Mouse (Mus musculus) lung, postnatal 4 days (tissue): ENCODE measurements at regions not wholly inside any gene's neighbourhood (a gene's known extent, or its start where the extent isn't known, plus 50 kb on each side); places are given as distances from the start of the nearest gene placed in this dataset.

Source experiments
- DNase-seq, 2 experiments: peaks; one replicate each; pipeline ENCODE4 v3.0.0; 2021

- DNase-seq: peak; percentile 47 to 65
Measured at GRCm38 (mm10) chr9:98690839-98691516, 89.5 kb upstream of the Mrps22 start.

DNA sequence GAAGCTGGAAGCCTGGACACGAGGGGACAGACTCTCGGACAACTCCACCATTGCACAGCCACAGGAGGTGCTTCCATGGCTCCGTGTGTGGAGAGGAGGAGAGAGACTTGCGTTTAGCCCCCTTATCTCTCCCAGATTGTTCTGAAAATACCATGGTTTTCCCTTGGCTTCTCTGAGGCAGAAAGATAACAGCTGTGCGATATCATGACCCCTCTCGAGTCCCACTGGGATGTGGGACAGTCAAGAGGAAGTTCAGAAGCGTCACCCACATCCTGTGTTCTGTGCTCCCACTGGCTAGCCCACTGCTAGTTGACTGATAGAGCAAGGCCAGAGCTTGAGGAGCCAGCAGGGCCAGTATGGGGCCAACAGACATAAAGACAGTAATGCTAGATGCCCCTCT lies 84.1 kb upstream of the Mrps22 start:
- DNase-seq: no peak

GRCm38 (mm10) chr9:98684336-98684735 lies 82.9 kb upstream of the Mrps22 start:
- peak in 1 of 2 experiments; percentile 13 for DNase-seq

DNA sequence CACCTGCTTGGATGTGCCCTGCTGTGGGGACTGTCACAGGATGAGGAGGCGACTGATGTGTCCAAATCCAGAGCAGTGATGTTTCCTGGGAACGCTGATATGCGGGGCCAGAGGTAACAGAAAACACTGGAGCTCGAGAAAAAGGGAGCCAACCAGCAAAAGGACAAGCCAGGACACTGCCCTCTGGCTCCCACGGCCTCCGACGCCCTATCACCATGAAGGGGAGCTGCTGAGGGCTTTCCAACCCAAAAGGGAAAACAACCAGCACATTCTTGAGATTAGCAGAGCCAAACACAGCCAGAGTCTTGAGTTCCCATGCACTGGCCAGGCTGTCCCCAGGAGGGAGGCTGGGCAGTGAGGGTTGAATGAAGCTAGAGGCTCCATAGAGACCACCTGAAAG lies 74.2 kb upstream of the Mrps22 start:
- DNase-seq: peak in 1 of 2 experiments; percentile 13

DNA sequence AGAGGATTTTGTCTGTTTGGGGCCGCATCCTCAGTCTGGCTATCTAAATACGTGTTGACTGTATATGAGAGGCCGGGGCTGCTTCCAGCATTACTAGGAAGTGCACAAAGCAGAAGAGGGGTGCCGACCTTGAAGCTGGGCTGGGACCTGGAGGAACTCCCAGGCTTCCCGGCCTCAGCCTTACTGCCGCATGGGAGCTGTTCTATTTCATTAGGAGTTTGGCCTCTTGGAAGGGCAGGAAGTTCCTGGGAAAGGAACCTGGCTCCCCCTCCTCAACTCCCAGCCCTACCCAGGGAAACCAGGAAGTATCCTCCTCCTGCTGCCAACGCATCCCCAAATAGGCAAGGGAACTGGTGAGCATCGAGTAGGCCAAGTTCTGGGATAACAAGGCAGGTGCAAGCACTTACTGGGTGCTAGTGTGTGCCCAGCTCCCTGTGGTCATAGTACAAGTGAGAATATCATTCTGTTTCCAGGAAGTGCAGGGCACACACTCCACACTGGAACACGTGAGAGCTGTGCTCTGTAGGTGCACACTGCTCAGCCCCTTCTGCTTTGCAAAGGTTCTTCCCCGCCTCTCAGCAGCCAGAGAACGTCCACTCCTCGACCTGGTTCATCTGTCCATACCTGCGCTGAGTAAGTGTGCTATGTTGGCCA lies 72.1 kb upstream of the Mrps22 start:
- peak in 1 of 2 experiments; percentile 15 for DNase-seq

- peak in 1 of 2 experiments; percentile 14 for DNase-seq
Measured at GRCm38 (mm10) chr9:98672361-98672760, 70.9 kb upstream of the Mrps22 start.

DNA sequence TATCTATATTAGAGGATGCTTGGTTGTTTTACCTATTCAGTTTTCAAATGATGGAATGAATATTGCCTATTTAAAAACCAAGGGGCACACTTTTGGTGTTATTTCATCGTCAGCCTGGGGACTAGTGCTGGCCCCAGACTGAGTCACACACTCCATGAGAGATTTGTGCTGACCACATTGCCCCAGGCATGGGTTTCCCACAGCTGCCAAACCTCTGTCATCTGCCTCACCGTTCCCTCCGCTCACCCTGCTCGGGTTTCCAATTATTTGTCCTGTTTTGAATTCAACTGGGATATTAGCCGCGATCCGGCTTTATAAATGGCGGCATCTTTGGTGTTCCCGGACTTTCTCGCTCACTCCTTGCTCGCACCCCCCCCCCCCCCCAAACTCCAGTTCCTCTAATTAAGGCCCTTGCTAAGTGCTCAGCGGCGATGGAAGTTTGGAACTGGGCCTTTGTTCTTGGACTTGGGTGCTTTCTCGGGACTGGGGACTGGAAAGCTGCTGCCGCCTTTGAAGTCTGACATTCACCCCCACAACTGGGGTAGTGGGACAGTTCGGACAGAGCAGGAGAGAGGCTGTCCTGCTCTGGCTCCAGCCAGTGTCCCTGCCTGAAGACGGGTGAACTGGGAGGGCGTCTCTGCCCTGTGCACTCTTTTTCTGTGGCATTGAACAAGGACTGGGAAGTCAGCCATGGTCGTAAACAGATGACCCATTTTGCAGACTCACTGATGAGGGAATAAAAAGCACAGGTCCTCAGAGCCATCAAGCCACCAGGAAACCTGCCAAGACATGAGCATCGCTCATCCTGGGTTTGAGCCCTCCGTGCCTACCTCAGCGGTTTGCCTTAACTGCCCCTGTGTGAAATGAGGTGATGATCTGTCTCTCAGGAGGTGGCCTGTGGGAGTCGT lies 67.2 kb upstream of the Mrps22 start:
- peak in 1 of 2 experiments; percentile 16 for DNase-seq

DNA sequence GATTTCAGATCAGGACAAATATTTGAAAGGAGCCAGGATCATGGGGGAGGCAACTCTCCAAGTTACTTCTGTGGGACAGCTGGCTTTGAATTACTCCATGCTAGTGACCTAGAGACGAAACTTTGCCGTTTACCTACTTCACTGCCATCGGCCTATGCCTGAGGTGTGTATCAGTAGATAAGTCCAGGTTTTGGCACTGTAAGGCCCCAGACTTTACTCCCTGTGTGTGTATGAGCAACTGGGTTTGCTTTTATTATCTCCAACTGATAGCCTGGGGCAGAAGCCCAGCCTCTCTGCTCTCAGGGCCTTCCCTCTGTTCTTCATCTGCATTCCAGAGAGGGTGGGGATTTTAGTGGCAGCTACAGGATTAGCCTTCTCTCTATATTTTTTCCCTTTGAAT lies 65.6 kb upstream of the Mrps22 start:
- no peak for DNase-seq

- DNase-seq: no peak
Measured at GRCm38 (mm10) chr9:98663011-98663410, 61.6 kb upstream of the Mrps22 start.

DNA sequence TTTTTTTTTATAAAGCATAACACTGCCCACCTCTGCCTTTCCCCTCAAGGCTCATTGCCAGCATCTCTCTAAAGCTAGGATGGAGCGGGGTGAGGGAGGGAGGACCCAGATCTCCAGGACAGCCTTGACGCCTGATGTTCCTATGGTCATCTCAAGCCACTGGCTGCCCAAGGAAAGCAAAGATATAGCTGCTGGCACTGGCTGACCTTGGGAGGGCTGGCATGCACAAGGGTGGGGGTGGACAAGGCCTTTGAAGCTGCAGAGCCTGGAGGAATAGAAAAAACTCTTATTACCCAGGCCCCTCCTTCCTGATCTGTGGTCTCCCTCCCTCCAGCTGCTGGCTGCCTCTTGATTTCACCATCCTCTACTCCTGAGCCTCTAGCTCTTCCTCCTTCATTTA lies 50.2 kb upstream of the Mrps22 start:
- no peak for DNase-seq
